Mouse (Mus musculus) stomach, postnatal 0 days (tissue): ENCODE data around the gene Lmbr1l. TPM values are rescaled to one million over a fixed set of nuclear protein-coding genes. Genes with fewer than 3 reads are reported as not detected.
A peak's percentile ranks its signal among the peaks of the same experiment; 100 is the strongest.

Source experiments
- ATAC-seq: fragments of 200-750 bp; cut with Nextera tagmentation; 2 replicates; pipeline ENCODE4 v1.8.0; 2017; ENCODE audit not compliant: low FRiP score, low TSS enrichment
- DNase-seq: peaks from one replicate; pipeline ENCODE4 v3.0.0-alpha.2; 2016; ENCODE audit warnings: low spot score
- H3K27ac ChIP-seq: fragments of 300-500 bp; sonication (generic); replicated peaks from 2 replicates; pipeline ENCODE4 v1.5.1; 2014; ENCODE audit warnings: mild to moderate bottlenecking, control low read depth
- H3K27me3 ChIP-seq: fragments of 300-500 bp; sonication (generic); 2 replicates; pipeline ENCODE4 v1.6.1; 2014; ENCODE audit warnings: low read length; ENCODE audit not compliant: control insufficient read depth, insufficient read depth
- H3K36me3 ChIP-seq: fragments of 300-500 bp; sonication (generic); 2 replicates; pipeline ENCODE4 v1.6.1; 2014; ENCODE audit warnings: low read length, mixed read lengths; ENCODE audit not compliant: control insufficient read depth, insufficient read depth
- H3K4me1 ChIP-seq: fragments of 300-500 bp; sonication (generic); replicated peaks from 2 replicates; pipeline ENCODE4 v1.6.1; 2014; ENCODE audit warnings: antibody characterized with exemption; ENCODE audit not compliant: control insufficient read depth, insufficient read depth
- H3K4me2 ChIP-seq: fragments of 300-500 bp; sonication (generic); replicated peaks from 2 replicates; pipeline ENCODE4 v1.6.1; 2014; ENCODE audit warnings: low read depth, mild to moderate bottlenecking, control low read depth, moderate library complexity
- H3K4me3 ChIP-seq: fragments of 300-500 bp; sonication (generic); 2 replicates; pipeline ENCODE4 v1.5.1; 2014; ENCODE audit warnings: low read depth, low read length, control low read depth
- H3K9ac ChIP-seq: fragments of 300-500 bp; sonication (generic); 2 replicates; pipeline ENCODE4 v1.6.1; 2014; ENCODE audit warnings: mild to moderate bottlenecking, low read length, control low read depth, mixed read lengths
- H3K9me3 ChIP-seq: fragments of 300-500 bp; sonication (generic); 2 replicates; pipeline ENCODE4 v1.6.1; 2016; ENCODE audit warnings: low read length; ENCODE audit not compliant: control insufficient read depth
- CTCF ChIP-seq: IDR thresholded peaks from 2 replicates; pipeline ENCODE4 v1.5.1; 2016; ENCODE audit warnings: antibody characterized with exemption, low read depth, mild to moderate bottlenecking, moderate library complexity
- EP300 ChIP-seq: optimal IDR thresholded peaks from 2 replicates; pipeline ENCODE3; 2016; ENCODE audit warnings: antibody characterized with exemption
- WGBS: fragments of 180-500 bp; shearing (Covaris S2); extraction: QIAGEN DNeasy Blood & Tissue Kit; methylation state at CpG from one replicate; pipeline ENCODE4 v1.1.7; 2014; 5-methylcytosine and 5-hydroxymethylcytosine counted together
- polyA plus RNA-seq: library from polyadenylated mRNA; unstranded; fragments of >200 nt; fragmentation: Nextera tagmentation; extraction: Ambion mirVana; gene quantifications from 2 replicates; pipeline ENCODE4 v1.2.1, GENCODE M21; 2015

Gene Lmbr1l
- polyA plus RNA-seq, 1 experiment from 2014 or later = 7.7 TPM

- no peaks in the 10 kb centered on the region; the same call in 1 of the 2 replicates for H3K27me3 ChIP-seq
- 87% methylated on average over 2 of the region's 2 CpGs for WGBS
- no peaks in the 10 kb centered on the region for H3K4me1 ChIP-seq
These were observed 15.4 kb downstream of the Lmbr1l start for GRCm38 (mm10) chr15:98902600-98902999.

DNA sequence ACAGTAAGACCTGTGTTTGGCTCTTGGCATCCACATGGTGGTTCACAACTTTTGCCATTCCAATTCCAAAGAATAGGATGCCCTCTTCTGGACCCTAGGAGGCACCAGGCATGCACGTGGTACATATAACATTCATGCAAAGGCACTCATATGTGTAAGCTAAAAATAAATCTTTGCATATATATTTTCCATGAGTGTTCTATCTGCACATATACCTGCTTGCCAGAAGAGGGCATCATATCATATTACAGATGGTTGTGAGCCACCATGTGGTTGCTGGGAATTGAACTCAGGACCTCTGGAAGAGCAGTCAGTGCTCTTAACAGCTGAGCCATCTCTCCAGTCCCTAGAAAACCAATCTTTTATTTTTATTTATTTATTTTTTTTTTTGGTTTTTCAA is 16.5 kb downstream of the Lmbr1l start:
- DNase-seq (no peak), ATAC-seq (no peak)
- no peaks in the 10 kb centered on the region; the same call in 1 of the 2 replicates for H3K36me3 ChIP-seq
- H3K27ac ChIP-seq = no peak overlapping the region
- H3K4me1 ChIP-seq = no peaks in the 10 kb centered on the region
- TF ChIP-seq CTCF = peak; percentile 30
- TF ChIP-seq EP300 = no peak
- no peak overlapping the region for H3K4me2 ChIP-seq
- no peaks in the 10 kb centered on the region for H3K9me3 ChIP-seq
- H3K4me3 ChIP-seq = no peak overlapping the region
- peaks cover 6% of the 10 kb centered on the region for H3K27me3 ChIP-seq
- 62% methylated on average over 1 of the region's 1 CpGs for WGBS
- H3K9ac ChIP-seq = no peak overlapping the region

More at GRCm38 (mm10) chr15:98902600-98902999, 15.4 kb downstream of the Lmbr1l start:
- no peak for DNase-seq
- no peak overlapping the region for H3K4me3 ChIP-seq
- no peaks in the 10 kb centered on the region for H3K9me3 ChIP-seq
- TF ChIP-seq CTCF = no peak
- no peak for TF ChIP-seq EP300
- H3K9ac ChIP-seq = no peak overlapping the region
- H3K36me3 ChIP-seq = no peaks in the 10 kb centered on the region; the same call in 1 of the 2 replicates
- no peak overlapping the region for H3K27ac ChIP-seq
- H3K4me2 ChIP-seq = no peak overlapping the region
- no peak for ATAC-seq

GRCm38 (mm10) chr15:98897928-98898800 is 19.9 kb downstream of the Lmbr1l start, which contains the start of gene Dhh:
Gene Dhh, minus strand, starts transcription at chr15:98898540.
- no peak for TF ChIP-seq EP300
- TF ChIP-seq CTCF = no peak
- H3K27ac ChIP-seq = no peak within 1 kb of the TSS
- H3K4me3 ChIP-seq = peak within 1 kb of the TSS; percentile 19
- peak within 1 kb of the TSS; percentile 32 for H3K4me2 ChIP-seq
- no peak within 1 kb of the TSS for H3K9ac ChIP-seq
- WGBS = under 1% methylated on average over 41 of the region's 41 CpGs
- 0 out of 2 replicates have a peak, but pooled peaks have one; percentile 11 for ATAC-seq
- H3K27me3 ChIP-seq = peaks cover 10% of the 10 kb centered on the region
- no peaks in the 10 kb centered on the region for H3K9me3 ChIP-seq
- H3K4me1 ChIP-seq = 0 out of 2 replicates have a peak, but pooled peaks cover 5% of the 10 kb centered on the region
- H3K36me3 ChIP-seq = no peaks in the 10 kb centered on the region; the same call in 1 of the 2 replicates
- DNase-seq = peak; percentile 28

DNA sequence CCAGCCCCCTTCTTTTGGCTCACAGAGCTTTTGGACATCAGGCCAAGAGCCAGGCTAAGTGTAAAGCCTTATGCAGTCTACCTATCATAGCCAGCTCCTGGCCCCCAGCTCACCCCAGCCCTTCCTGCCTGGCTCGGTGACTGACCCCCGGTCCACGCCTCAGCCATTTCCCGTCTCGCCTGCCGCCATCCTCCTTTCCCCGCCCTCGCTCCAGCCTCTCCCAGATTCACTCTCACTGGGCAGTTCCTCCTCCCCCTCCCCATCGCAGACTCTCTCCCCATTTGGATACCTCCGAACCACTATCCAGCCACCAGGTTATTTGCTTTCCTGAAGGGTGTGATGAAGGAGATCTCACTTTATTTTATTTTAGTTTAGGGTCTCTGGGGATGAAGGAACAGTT is 20.5 kb downstream of the Lmbr1l start:
- H3K4me2 ChIP-seq = peak overlapping the region; percentile 32
- no peak for DNase-seq
- H3K4me1 ChIP-seq = 0 out of 2 replicates have a peak, but pooled peaks cover 5% of the 10 kb centered on the region
- no peaks in the 10 kb centered on the region for H3K9me3 ChIP-seq
- H3K27me3 ChIP-seq = peaks cover 10% of the 10 kb centered on the region
- H3K4me3 ChIP-seq = peak overlapping the region; percentile 19
- no peaks in the 10 kb centered on the region for H3K36me3 ChIP-seq
- 4% methylated on average over 10 of the region's 10 CpGs for WGBS
- H3K27ac ChIP-seq = no peak overlapping the region
- TF ChIP-seq EP300 (no peak), CTCF (no peak)
- ATAC-seq = no peak
- no peak overlapping the region for H3K9ac ChIP-seq

GRCm38 (mm10) chr15:98895635-98896589 is 22.1 kb downstream of the Lmbr1l start:
- Histone ChIP-seq H3K9ac (0 out of 2 replicates have a peak overlapping the region, but pooled peaks have one; percentile 23), H3K4me1 (0 out of 2 replicates have a peak, but pooled peaks cover 5% of the 10 kb centered on the region), H3K9me3 (no peaks in the 10 kb centered on the region), H3K36me3 (no peaks in the 10 kb centered on the region), H3K4me2 (peak overlapping the region; percentile 49), H3K27me3 (peaks cover 10% of the 10 kb centered on the region), H3K4me3 (peak overlapping the region; percentile 27), H3K27ac (no peak overlapping the region)
- peak; percentile 37 for DNase-seq
- 6% methylated on average over 40 of the region's 41 CpGs for WGBS
- TF ChIP-seq CTCF (no peak), EP300 (no peak)
- no peak for ATAC-seq
